Mouse (Mus musculus) embryonic fibroblast, embryonic 13.5 days (primary cell): ENCODE data around the gene Ins2.

Experiments
- CTCF ChIP-seq: IDR thresholded peaks from 2 replicates; pipeline ENCODE4 v1.5.1; 2011; ENCODE audit warnings: mild to moderate bottlenecking, control low read depth, low read length, moderate library complexity, borderline replicate concordance; ENCODE audit not compliant: insufficient read depth
- POLR2A ChIP-seq: IDR thresholded peaks from 2 replicates; pipeline ENCODE4 v1.6.1; 2011; ENCODE audit warnings: low read depth, mild to moderate bottlenecking, control low read depth, low read length, moderate library complexity

DNA sequence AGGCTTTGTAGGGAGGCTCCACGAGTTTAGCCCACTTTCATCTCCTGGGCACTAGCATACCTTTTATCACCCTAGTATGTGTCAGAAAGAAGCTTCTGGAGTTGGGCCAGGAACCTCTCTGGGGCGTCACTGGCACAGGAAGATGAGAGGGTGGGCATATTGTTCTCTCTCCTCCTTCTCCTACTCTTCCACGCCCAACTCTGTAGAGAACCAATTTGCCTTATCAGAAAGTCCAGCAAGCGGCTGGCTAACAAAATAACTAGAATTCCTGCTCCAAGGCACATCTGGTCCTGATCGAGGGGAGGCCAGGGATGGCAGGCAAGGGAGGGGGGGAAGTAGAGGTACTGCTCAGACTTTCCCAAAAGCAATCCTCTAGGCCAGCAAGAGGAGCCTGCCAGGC, 98.1 kb downstream of the Ins2 start:
- TF ChIP-seq CTCF (no peak), POLR2A (no peak)
